Mouse (Mus musculus) bone marrow, adult 2 months (tissue): ENCODE data around the gene Mak.

Experiments
- CTCF ChIP-seq: fragments of 200-500 bp; IDR thresholded peaks from 2 replicates; pipeline ENCODE4 v1.5.1; 2011; ENCODE audit warnings: low read length, control low read depth; ENCODE audit not compliant: control insufficient read depth, insufficient read depth
- POLR2A ChIP-seq: fragments of 200-500 bp; IDR thresholded peaks from 2 replicates; pipeline ENCODE4 v1.6.1; 2011; ENCODE audit warnings: low read depth, mild to moderate bottlenecking, control low read depth, low read length, borderline replicate concordance; ENCODE audit not compliant: control insufficient read depth

GRCm38 (mm10) chr13:40979321-40979720 lies 100.2 kb downstream of the Mak start:
- TF ChIP-seq CTCF (no peak), POLR2A (no peak)
